Mouse (Mus musculus) spleen, adult 2 months (tissue): Measurements from ENCODE around the gene Ipo5. TPM values are rescaled to one million over a fixed set of nuclear protein-coding genes. Genes with fewer than 3 reads are reported as not detected.
A peak's percentile ranks its signal among the peaks of the same experiment; 100 is the strongest.

Experiments
- DNase-seq, 2 experiments: peaks; one replicate each; pipeline versions ENCODE4 v3.0.0 to v3.0.0-alpha.2; 2012 to 2021; ENCODE audit warnings: low spot score in 2 of 2, low read depth in 1 of 2
- H3K27ac ChIP-seq: fragments of 200-500 bp; 2 replicates; pipeline ENCODE4 v1.5.1; 2012; ENCODE audit warnings: low read length, inconsistent platforms; ENCODE audit not compliant: insufficient read depth
- H3K27me3 ChIP-seq: fragments of 200-500 bp; 2 replicates; pipeline ENCODE4 v1.6.1; 2012; ENCODE audit warnings: mild to moderate bottlenecking, moderate library complexity, low read length, inconsistent platforms; ENCODE audit not compliant: control insufficient read depth, insufficient read depth
- H3K36me3 ChIP-seq: fragments of 200-500 bp; 2 replicates; pipeline ENCODE4 v1.6.1; 2012; ENCODE audit warnings: mild to moderate bottlenecking, low read length, inconsistent platforms; ENCODE audit not compliant: control insufficient read depth, insufficient read depth
- H3K4me1 ChIP-seq: fragments of 200-500 bp; 2 replicates; pipeline ENCODE4 v1.6.1; 2011; ENCODE audit warnings: inconsistent platforms; ENCODE audit not compliant: control insufficient read depth, insufficient read depth, insufficient read length
- H3K4me3 ChIP-seq: fragments of 200-500 bp; 2 replicates; pipeline ENCODE4 v1.5.1; 2011; ENCODE audit warnings: mild to moderate bottlenecking, inconsistent platforms; ENCODE audit not compliant: insufficient read depth, insufficient read length; ENCODE audit errors: extremely low read depth
- CTCF ChIP-seq: fragments of 200-500 bp; IDR thresholded peaks from 2 replicates; pipeline ENCODE4 v1.5.1; 2011; ENCODE audit warnings: mild to moderate bottlenecking, inconsistent platforms; ENCODE audit not compliant: insufficient read depth, insufficient read length, insufficient replicate concordance; ENCODE audit errors: extremely low read depth
- POLR2A ChIP-seq: fragments of 200-500 bp; IDR thresholded peaks from 2 replicates; pipeline ENCODE4 v1.6.1; 2011; ENCODE audit warnings: low read depth, low read length, inconsistent platforms
- WGBS: fragments of 180-500 bp; shearing (Covaris S2); methylation state at CpG from one replicate; pipeline ENCODE4 v1.1.7; 2018; 5-methylcytosine and 5-hydroxymethylcytosine counted together
- polyA plus RNA-seq: library from polyadenylated mRNA; depleted of rRNA; stranded (reverse); fragments of >200 nt; gene quantifications from 2 replicates; pipeline ENCODE4 v1.2.3, GENCODE M21; 2012

Gene Ipo5
- polyA plus RNA-seq, 1 experiment: 11.0 TPM

DNA sequence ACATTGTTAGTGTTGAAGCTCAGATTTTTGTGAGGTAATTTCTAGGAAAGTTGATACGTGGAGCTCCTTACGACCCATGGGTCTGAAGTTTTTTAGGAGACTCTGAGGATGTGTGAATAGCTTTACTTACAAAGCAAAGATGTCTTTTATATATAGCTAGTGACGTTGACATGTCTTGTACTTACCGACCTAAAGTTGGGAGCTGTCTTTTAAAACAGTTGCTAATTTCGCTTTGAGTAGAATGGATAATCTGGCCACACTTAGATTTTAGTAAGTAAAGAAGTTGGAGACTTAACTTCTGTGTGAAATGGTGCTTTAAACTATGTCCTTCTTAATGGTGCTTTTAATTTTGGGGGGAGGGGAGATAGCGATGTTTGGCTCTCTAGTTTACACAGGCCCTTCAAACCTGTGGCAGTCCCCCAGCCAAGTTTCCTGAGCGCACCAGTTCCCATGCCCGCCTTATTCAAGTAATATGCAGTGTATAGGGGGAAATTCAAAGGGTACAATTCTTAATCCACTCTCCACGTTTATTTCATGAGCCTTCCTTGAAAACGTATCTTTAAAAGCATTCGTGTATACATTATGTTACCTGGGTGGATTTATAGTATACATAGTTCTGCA lies 1.2 kb downstream of the Ipo5 start:
- Histone ChIP-seq H3K27ac (no peak overlapping the region), H3K36me3 (no peaks in the 10 kb centered on the region), H3K4me1 (peaks cover 2% of the 10 kb centered on the region), H3K27me3 (no peaks in the 10 kb centered on the region), H3K4me3 (peak overlapping the region; percentile 99; the same call in 1 of the 2 replicates)
- WGBS: 40% methylated on average over 11 of the region's 11 CpGs
- no peak for DNase-seq
- TF ChIP-seq CTCF (no peak), POLR2A (no peak)

GRCm38 (mm10) chr14:120912916-120913315 lies 1.9 kb downstream of the Ipo5 start:
- Histone ChIP-seq H3K27me3 (no peaks in the 10 kb centered on the region), H3K4me3 (no peak overlapping the region), H3K4me1 (peaks cover 2% of the 10 kb centered on the region), H3K36me3 (no peaks in the 10 kb centered on the region), H3K27ac (no peak overlapping the region)
- TF ChIP-seq POLR2A: no peak
- TF ChIP-seq CTCF: no peak
- WGBS: 85% methylated on average over 7 of the region's 7 CpGs
- DNase-seq: no peak

DNA sequence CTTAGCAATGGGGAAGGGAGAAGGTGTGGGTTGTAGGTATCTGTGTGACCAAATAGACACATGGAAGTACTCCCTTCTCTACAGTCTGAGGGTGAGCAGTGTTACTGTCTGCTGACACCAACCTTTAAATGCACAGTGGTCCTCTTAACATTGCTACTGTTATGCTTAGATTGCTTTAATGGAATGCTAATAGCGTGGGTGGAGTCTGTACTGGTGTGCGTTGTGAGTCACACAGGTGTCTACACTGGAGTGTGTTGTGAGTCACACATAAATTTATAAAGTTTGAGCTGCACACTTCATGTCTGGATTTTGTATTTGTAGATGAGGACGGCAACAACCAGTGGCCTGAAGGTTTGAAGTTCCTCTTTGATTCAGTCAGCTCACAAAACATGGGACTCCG lies 10.8 kb downstream of the Ipo5 start:
- Histone ChIP-seq H3K36me3 (peaks cover 36% of the 10 kb centered on the region), H3K4me1 (no peaks in the 10 kb centered on the region), H3K27ac (no peak overlapping the region), H3K27me3 (no peaks in the 10 kb centered on the region), H3K4me3 (no peak overlapping the region)
- no peak for DNase-seq
- 95% methylated on average over 4 of the region's 4 CpGs for WGBS
- TF ChIP-seq CTCF: no peak
- TF ChIP-seq POLR2A: no peak

- 97% methylated on average over 4 of the region's 4 CpGs for WGBS
- no peak for TF ChIP-seq POLR2A
- TF ChIP-seq CTCF: no peak
These were observed 13.0 kb downstream of the Ipo5 start for GRCm38 (mm10) chr14:120924044-120924443.

DNA sequence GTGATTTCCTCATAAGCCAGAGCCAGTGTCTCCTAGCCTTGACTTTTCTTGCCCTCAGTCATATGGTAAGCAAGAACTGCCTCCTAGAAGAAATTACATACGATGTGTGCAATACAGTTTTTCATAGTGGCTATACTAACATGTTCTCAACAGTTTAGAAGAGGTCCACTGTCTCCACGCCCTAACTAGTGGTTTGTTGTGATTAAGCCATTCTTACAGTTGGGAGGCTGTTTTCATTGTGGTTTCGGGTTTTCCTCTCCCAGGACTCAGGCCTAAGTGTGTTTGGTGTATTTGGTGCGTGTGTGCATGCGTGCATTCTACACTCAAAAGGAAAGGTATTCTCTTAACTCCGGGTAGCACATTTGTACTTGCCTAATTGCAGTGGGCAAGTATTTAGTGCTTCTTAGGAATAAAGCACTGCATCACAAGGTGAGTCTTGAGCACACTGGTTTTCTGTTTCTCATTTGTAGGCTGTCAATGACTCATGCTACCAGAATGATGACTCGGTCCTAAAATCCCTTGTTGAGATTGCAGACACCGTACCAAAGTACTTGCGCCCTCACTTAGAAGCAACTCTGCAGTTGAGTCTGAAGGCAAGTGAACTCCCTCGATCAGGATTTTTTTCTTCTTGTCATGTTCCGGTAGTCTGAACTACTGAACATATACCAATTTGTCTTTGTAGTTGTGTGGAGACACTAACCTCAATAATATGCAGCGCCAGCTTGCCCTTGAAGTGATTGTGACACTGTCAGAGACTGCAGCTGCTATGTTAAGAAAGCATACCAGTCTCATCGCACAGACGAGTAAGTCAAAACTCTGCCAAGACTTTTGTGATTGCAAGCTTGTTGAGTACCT lies 14.9 kb downstream of the Ipo5 start:
- 90% methylated on average over 14 of the region's 14 CpGs for WGBS
- Histone ChIP-seq H3K4me1 (no peaks in the 10 kb centered on the region), H3K27me3 (no peaks in the 10 kb centered on the region), H3K36me3 (peaks cover 41% of the 10 kb centered on the region), H3K27ac (no peak overlapping the region), H3K4me3 (no peak overlapping the region)
- no peak for DNase-seq
- no peak for TF ChIP-seq POLR2A
- no peak for TF ChIP-seq CTCF

More at GRCm38 (mm10) chr14:120924044-120924443, 13.0 kb downstream of the Ipo5 start:
- H3K36me3 ChIP-seq: peaks cover 43% of the 10 kb centered on the region
- no peak overlapping the region for H3K4me3 ChIP-seq
- no peak for DNase-seq
- H3K27ac ChIP-seq: no peak overlapping the region
- H3K27me3 ChIP-seq: no peaks in the 10 kb centered on the region
- no peaks in the 10 kb centered on the region for H3K4me1 ChIP-seq

DNA sequence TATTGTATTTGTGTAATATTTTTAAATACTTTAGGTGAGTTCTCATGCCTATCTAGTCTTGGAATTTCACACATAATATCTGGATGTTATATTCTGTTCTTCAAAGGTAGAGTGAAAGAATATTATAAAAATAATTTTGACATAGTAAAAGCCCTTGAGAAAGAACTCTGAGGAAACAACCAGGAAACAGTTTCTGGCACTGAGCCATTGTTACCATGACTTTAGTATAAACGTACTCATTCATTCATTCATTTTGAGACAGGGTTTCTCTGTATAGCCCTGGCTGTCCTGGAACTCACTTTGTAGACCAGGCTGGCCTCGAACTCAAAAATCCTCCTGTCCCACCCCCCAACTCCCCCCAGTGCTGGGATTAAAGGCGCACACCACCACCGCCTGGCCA lies 20.2 kb downstream of the Ipo5 start:
- no peak overlapping the region for H3K4me3 ChIP-seq
- no peaks in the 10 kb centered on the region for H3K4me1 ChIP-seq
- no peak overlapping the region for H3K27ac ChIP-seq
- whole genome bisulfite sequencing: 89% methylated on average over 4 of the region's 4 CpGs
- peaks cover 39% of the 10 kb centered on the region for H3K36me3 ChIP-seq
- no peaks in the 10 kb centered on the region for H3K27me3 ChIP-seq
- TF ChIP-seq CTCF (no peak), POLR2A (no peak)
- no peak for DNase-seq

GRCm38 (mm10) chr14:120933624-120934023 lies 22.6 kb downstream of the Ipo5 start:
- H3K27ac ChIP-seq: no peak overlapping the region
- TF ChIP-seq CTCF (no peak), POLR2A (no peak)
- no peak for DNase-seq
- WGBS: 96% methylated on average over 8 of the region's 8 CpGs
- H3K36me3 ChIP-seq: peaks cover 36% of the 10 kb centered on the region
- H3K4me1 ChIP-seq: no peaks in the 10 kb centered on the region
- H3K4me3 ChIP-seq: no peak overlapping the region
- H3K27me3 ChIP-seq: no peaks in the 10 kb centered on the region
